Mouse (Mus musculus) limb, embryonic 14.5 days (tissue): Measurements from ENCODE around the gene Elmo1. TPM values are rescaled to one million over a fixed set of nuclear protein-coding genes. Genes with fewer than 3 reads are reported as not detected.

Experiments
- ATAC-seq: fragments of 200-750 bp; cut with Nextera tagmentation; 2 replicates; pipeline ENCODE4 v1.8.0; 2017; ENCODE audit warnings: low read depth, moderate number of reproducible peaks, moderate TSS enrichment; ENCODE audit not compliant: low FRiP score
- DNase-seq: peaks from one replicate; pipeline ENCODE4 v3.0.0-alpha.2; 2015; ENCODE audit warnings: low spot score
- H3K27ac ChIP-seq: fragments of 300-500 bp; sonication (generic); replicated peaks from 2 replicates; pipeline ENCODE4 v1.5.1; 2014; ENCODE audit warnings: low read depth, mild to moderate bottlenecking, low read length, moderate library complexity, mixed read lengths
- H3K27me3 ChIP-seq: fragments of 300-500 bp; sonication (generic); 2 replicates; pipeline ENCODE4 v1.6.1; 2014; ENCODE audit warnings: low read length, mixed read lengths; ENCODE audit not compliant: control insufficient read depth, insufficient read depth
- H3K36me3 ChIP-seq: fragments of 300-500 bp; sonication (generic); 2 replicates; pipeline ENCODE4 v1.6.1; 2014; ENCODE audit warnings: mild to moderate bottlenecking, low read length, moderate library complexity, mixed read lengths; ENCODE audit not compliant: control insufficient read depth, insufficient read depth
- H3K4me1 ChIP-seq: fragments of 300-500 bp; sonication (generic); 2 replicates; pipeline ENCODE4 v1.6.1; 2014; ENCODE audit warnings: antibody characterized with exemption, low read length, mixed read lengths; ENCODE audit not compliant: control insufficient read depth, insufficient read depth
- H3K4me2 ChIP-seq: fragments of 300-500 bp; sonication (generic); replicated peaks from 2 replicates; pipeline ENCODE4 v1.6.1; 2014; ENCODE audit warnings: low read depth, mild to moderate bottlenecking, low read length, moderate library complexity; ENCODE audit not compliant: severe bottlenecking
- H3K4me3 ChIP-seq: fragments of 300-500 bp; sonication (generic); replicated peaks from 2 replicates; pipeline ENCODE4 v1.5.1; 2014; ENCODE audit warnings: low read length
- H3K9ac ChIP-seq: fragments of 300-500 bp; sonication (generic); 2 replicates; pipeline ENCODE4 v1.6.1; 2014; ENCODE audit warnings: mild to moderate bottlenecking, low read depth, low read length, moderate library complexity; ENCODE audit not compliant: severe bottlenecking
- H3K9me3 ChIP-seq: fragments of 300-500 bp; sonication (generic); 2 replicates; pipeline ENCODE4 v1.6.1; 2016; ENCODE audit warnings: low read length; ENCODE audit not compliant: control insufficient read depth
- POLR2A ChIP-seq: fragments of 200-500 bp; IDR thresholded peaks from 2 replicates; pipeline ENCODE4 v1.8.0; 2012; ENCODE audit warnings: inconsistent platforms, mild to moderate bottlenecking, moderate library complexity, borderline replicate concordance; ENCODE audit not compliant: insufficient read depth, insufficient read length; ENCODE audit errors: extremely low read depth
- WGBS: fragments of 180-500 bp; shearing (Covaris S2); extraction: QIAGEN DNeasy Blood & Tissue Kit; methylation state at CpG from one replicate; pipeline ENCODE4 v1.1.7; 2014; 5-methylcytosine and 5-hydroxymethylcytosine counted together
- polyA plus RNA-seq, 2 experiments: library from polyadenylated mRNA; depleted of rRNA in 1 of 2; stranded (reverse) in 1 of 2; unstranded in 1 of 2; fragments of >200 nt; fragmentation: Nextera tagmentation in 1 of 2; extraction: Ambion mirVana in 1 of 2; gene quantifications; 2 replicates each; pipeline versions ENCODE4 v1.2.1 to v1.2.3; 2012 to 2014

Gene Elmo1
- polyA plus RNA-seq, 2 experiments = 12.8 TPM

DNA sequence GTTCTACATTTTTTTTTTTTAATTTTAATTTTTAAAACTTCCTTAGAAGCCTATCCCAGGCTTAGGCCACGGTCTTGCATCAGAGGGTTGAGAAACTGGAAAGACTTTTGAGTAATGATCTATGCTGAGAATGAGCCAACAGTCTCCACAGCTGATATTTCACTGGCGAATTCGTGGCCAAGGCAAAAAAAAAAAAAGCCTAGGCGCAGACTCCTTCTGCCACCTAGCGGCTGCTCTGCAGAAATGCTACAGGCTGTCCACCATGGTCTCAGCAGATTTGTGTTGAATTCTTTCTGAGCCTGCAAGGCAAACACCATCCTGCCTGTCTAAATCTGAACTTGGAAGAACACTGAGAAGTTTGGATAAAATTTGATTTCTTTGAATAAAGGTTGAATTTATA, 202.0 kb downstream of the Elmo1 start:
- ATAC-seq (peak; percentile 21; the same call in 1 of the 2 replicates), DNase-seq (peak; percentile 89)
- Histone ChIP-seq H3K36me3 (no peaks in the 10 kb centered on the region), H3K27ac (no peak overlapping the region), H3K4me3 (no peak overlapping the region), H3K9me3 (no peaks in the 10 kb centered on the region), H3K27me3 (no peaks in the 10 kb centered on the region), H3K4me2 (no peak overlapping the region), H3K9ac (no peak overlapping the region), H3K4me1 (peaks cover 3% of the 10 kb centered on the region; the same call in 1 of the 2 replicates)
- WGBS = under 1% methylated on average over 5 of the region's 5 CpGs
- no peak for TF ChIP-seq POLR2A

DNA sequence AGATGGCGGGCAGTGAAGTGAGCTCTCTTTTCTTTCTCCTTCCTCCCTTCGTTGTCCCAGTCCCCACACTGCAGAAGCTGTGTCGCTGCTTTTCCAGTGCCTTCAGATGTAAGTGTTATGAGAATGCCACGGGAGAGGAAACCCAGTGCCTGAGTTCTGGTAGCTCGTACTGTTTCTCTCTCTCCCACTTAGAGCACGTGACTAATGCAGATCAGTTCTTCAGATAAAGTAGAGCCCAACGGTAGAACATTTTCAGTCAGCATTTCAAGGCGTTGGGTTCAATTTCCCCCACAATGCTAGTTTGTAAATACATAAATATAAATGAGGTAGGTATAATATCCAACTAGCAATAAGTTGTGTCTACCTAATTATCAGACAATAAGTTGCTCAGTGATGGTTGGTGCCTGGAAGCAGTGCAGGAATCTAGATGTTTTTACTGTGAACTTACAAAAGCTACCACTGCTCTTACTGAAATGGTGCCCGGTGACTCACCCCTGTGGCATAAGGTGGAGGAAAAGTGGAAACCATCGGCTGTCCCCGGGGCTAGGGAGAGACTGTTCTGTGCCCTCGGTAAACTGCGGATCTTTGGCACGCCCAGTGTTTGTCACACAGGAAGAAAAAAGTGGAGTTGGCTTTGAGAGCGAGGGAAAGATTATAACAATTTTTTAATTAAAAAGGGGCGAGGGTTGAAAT, 205.0 kb downstream of the Elmo1 start:
- no peak for ATAC-seq
- WGBS = 82% methylated on average over 16 of the region's 16 CpGs
- Histone ChIP-seq H3K36me3 (no peaks in the 10 kb centered on the region), H3K27ac (no peak overlapping the region), H3K9ac (no peak overlapping the region), H3K4me3 (no peak overlapping the region), H3K4me2 (no peak overlapping the region), H3K9me3 (no peaks in the 10 kb centered on the region), H3K27me3 (no peaks in the 10 kb centered on the region), H3K4me1 (no peaks in the 10 kb centered on the region)
- DNase-seq = no peak
- TF ChIP-seq POLR2A = no peak

DNA sequence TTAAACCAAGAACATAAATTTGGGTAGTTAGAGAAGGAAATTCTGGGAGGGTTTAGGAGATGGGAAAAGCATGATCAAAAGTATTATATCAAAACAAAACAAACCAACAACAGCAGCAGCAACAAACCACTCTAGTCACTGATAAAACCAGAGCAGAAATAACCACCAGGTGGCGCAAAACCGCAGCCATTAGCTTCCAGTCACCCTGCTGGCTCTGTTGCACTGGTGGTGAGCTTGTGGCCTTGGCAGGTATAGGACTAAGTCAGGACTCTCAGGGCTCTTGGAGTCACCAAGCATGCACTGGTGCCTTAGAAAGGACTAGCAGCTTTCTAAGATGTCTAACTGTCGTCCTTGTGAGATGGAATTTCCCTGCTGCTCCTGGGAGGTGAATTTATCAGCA, 207.4 kb downstream of the Elmo1 start:
- no peak overlapping the region for H3K4me2 ChIP-seq
- no peaks in the 10 kb centered on the region for H3K9me3 ChIP-seq
- ATAC-seq = no peak
- H3K36me3 ChIP-seq = no peaks in the 10 kb centered on the region
- H3K4me3 ChIP-seq = no peak overlapping the region
- H3K9ac ChIP-seq = no peak overlapping the region
- H3K4me1 ChIP-seq = no peaks in the 10 kb centered on the region
- H3K27me3 ChIP-seq = no peaks in the 10 kb centered on the region
- 18% methylated on average over 3 of the region's 3 CpGs for WGBS
- DNase-seq = peak; percentile 77
- no peak for TF ChIP-seq POLR2A
- H3K27ac ChIP-seq = no peak overlapping the region

DNA sequence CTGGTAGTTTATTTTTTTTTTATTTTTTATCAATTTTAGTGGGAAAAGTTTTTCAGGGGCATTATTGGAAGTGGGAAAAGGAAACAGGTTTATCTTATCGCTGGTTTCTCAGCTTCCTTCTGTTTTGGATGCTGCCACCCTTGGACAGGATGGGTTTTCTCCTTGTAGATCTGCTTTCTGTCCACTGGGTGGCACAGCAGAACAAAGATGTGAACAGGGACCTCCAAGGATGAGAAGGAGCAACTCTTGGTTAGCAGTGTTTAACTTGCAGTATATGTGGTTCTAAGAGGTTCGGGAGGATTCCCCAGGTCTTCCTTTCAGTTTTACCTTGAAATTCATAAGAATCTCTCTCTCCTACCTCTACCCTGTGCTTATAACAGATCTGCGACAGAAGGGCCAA, 209.0 kb downstream of the Elmo1 start:
- TF ChIP-seq POLR2A = no peak
- DNase-seq (peak; percentile 26), ATAC-seq (no peak)
- Histone ChIP-seq H3K27me3 (no peaks in the 10 kb centered on the region), H3K9me3 (no peaks in the 10 kb centered on the region), H3K36me3 (no peaks in the 10 kb centered on the region), H3K9ac (no peak overlapping the region), H3K4me1 (no peaks in the 10 kb centered on the region), H3K4me3 (no peak overlapping the region), H3K4me2 (no peak overlapping the region), H3K27ac (no peak overlapping the region)
- WGBS = 67% methylated on average over 3 of the region's 3 CpGs

DNA sequence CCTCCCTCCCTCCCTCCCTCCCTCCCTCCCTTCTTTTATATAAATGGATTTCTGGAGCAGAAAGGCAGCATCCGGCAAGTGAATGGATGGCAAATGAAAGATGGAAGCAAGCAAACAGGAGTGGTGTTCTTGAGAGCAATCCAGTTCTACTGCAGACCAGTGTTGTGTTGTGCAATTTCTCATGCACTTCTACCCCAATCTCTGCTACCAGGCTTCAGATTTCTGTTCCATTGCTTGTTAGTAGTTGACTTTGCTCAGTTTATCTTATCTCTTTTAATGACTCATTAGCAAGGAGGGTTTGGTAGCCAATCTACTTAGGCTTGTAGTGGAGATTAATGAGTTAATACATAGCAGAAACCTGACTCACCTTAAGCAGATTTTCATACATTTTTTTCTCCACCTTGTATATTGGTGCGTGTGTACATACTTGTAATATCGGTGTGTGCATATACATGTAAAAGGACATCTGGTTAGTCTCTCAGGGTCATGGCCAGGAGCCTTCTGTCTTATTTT, 209.7 kb downstream of the Elmo1 start:
- no peaks in the 10 kb centered on the region for H3K4me1 ChIP-seq
- no peak overlapping the region for H3K4me2 ChIP-seq
- H3K27ac ChIP-seq = no peak overlapping the region
- no peak overlapping the region for H3K9ac ChIP-seq
- no peak for ATAC-seq
- H3K4me3 ChIP-seq = no peak overlapping the region
- DNase-seq = no peak
- TF ChIP-seq POLR2A = no peak
- no peaks in the 10 kb centered on the region for H3K27me3 ChIP-seq
- no peaks in the 10 kb centered on the region for H3K36me3 ChIP-seq
- WGBS = 88% methylated on average over 3 of the region's 3 CpGs
- H3K9me3 ChIP-seq = no peaks in the 10 kb centered on the region
